Mouse (Mus musculus): ENCODE measurements around the gene Dlg5. TPM values are rescaled to one million over a fixed set of nuclear protein-coding genes. Genes with fewer than 3 reads are reported as not detected.
A peak's percentile ranks its signal among the peaks of the same experiment; 100 is the strongest.

Dlg5 gene
- polyA plus RNA-seq (2015; fragmentation: Nextera tagmentation; extraction: Ambion mirVana): 5.7 and 8.8 TPM in 2 replicates

DNA sequence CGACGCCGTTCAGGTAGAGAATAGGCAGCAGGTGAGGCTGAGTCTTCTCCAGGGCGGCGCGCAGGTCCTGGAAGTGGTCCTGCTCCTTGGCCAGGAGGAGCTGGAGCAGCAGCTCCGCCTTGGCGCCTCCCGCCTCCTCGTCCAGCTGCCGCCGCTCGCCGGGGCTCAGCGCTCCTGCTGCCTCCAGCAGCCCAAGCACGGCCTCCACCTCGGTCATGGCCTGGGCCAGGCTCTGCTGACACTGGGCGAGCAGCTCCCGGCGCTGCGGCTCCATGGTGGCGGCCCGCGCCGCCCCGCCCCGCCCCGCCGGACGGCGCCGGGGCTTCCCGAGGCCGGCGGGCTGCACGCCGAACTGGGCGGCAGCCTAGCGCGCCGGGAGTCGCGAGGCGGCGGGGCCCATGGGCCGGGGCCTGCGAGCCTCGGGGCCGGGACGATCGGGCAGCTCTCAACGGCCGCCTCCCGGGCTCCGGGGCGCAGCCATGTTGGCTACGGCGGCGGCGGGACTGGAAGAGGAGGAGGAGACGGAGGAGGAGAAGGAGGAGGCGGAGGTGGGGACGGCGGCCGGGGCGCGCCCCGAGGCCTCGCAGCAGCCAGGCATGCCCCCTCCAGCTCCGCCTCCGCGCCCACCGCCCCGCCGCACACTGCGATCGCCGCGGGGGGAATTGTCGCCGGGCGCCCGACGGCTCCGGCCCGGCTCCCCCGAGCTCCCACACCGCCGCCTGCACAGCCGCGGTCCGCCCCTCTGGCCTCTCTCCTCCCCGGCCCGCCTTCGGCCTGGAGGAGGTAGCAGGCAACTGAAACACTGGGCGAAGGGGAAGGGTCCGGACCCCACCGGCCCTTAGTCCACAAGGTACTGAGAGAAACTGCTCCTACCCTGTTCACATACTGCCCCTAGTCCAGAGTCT is at the start of gene Dlg5:
Dlg5 (minus strand) TSS at position 744 of the 905 bp plus-strand sequence.
- Histone ChIP-seq H3K4me2 (peak within 1 kb of the TSS; percentile 89), H3K4me3 (peak within 1 kb of the TSS; percentile 83), H3K27me3 (no peaks in the 10 kb centered on the region), H3K36me3 (no peaks in the 10 kb centered on the region), H3K9ac (peak within 1 kb of the TSS; percentile 91), H3K9me3 (replicated peaks) (no peaks in the 10 kb centered on the region), H3K4me1 (replicated peaks) (peaks cover 13% of the 10 kb centered on the region), H3K27ac (peak within 1 kb of the TSS; percentile 93)
- ATAC-seq (replicated peaks; ENCODE audit: insufficient number of reproducible peaks, insufficient read depth, low FRiP score, low read depth): peak; percentile 82
- under 1% methylated on average over 86 of the region's 98 CpGs for WGBS

DNA sequence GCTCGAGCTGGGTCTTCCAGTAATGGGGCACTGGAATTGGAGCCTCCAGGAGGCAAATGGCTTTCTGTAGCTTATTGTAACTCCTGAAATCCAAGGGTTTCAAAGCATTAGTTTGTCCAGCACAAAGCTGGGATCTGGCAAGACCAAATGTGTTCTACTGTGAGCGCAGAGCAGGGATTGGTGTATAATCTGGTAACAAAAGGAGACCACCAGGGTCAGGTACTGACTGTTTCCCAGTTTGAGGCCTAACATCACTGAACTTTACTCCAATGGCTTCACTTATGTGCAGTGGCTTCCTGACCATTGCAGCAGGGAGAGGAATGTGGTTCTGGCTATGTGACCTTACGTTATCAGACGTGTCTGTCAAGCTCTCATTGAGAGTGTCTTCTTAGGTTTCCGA is 47.9 kb upstream of the Dlg5 start:
- no peak overlapping the region for H3K4me3 ChIP-seq
- no peaks in the 10 kb centered on the region for H3K4me1 ChIP-seq (replicated peaks)
- no peak for ATAC-seq (replicated peaks; ENCODE audit: insufficient number of reproducible peaks, insufficient read depth, low FRiP score, low read depth)
- no peak overlapping the region for H3K4me2 ChIP-seq
- no peaks in the 10 kb centered on the region for H3K9me3 ChIP-seq (replicated peaks)
- no peaks in the 10 kb centered on the region for H3K27me3 ChIP-seq
- no peak overlapping the region for H3K9ac ChIP-seq
- H3K27ac ChIP-seq: no peak overlapping the region
- no peaks in the 10 kb centered on the region for H3K36me3 ChIP-seq
- 60% methylated on average over 5 of the region's 5 CpGs for WGBS

DNA sequence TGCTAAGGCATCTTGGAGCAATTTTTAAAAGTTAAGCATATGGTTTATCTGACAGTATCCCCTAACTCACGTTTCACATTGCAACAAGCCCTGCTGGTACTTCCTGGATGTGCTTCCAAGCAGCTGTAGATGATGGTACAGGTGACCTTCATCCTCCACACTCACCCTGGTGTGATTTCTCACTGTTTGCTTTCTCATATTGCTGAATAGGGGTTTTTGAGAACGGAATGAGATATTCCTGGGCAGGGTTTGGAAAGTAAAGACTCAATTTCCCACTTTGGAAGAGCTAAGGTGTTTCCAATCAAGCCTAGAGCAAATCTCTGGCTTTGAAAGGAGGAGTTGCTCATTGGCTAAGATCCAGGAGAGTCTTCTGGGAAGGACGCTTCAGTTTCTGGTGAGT is 47.2 kb upstream of the Dlg5 start, which contains the start of gene E330034G19Rik:
E330034G19Rik (plus strand) TSS at position 301 of the 400 bp plus-strand sequence.
- Histone ChIP-seq H3K9ac (no peak within 1 kb of the TSS), H3K36me3 (no peaks in the 10 kb centered on the region), H3K4me1 (replicated peaks) (no peaks in the 10 kb centered on the region), H3K27ac (no peak within 1 kb of the TSS), H3K9me3 (replicated peaks) (no peaks in the 10 kb centered on the region), H3K27me3 (no peaks in the 10 kb centered on the region), H3K4me2 (no peak within 1 kb of the TSS), H3K4me3 (no peak within 1 kb of the TSS)
- ATAC-seq (replicated peaks; ENCODE audit: insufficient number of reproducible peaks, insufficient read depth, low FRiP score, low read depth): no peak
- WGBS: 45% methylated on average over 3 of the region's 3 CpGs

DNA sequence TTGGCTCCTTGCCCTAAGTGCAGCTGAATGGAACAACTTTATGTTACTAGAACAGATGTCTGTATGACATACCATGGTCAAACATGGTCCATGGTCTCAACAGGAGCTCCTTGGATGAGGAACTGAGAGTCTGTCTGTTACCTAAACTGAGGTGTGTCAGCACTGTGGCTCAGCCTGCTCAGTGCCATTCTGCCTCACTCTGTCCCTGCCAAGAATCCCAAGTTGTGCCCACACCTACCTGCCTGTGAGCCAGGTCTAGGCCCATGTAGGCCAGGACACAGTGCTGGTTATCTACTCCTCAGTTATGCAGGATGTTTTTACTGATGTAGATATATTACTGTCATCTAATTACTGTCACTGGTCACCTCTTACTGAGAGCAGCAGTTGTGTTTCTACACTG is 45.0 kb upstream of the Dlg5 start:
- Histone ChIP-seq H3K4me1 (replicated peaks) (0 out of 2 replicates have a peak, but pooled peaks cover 2% of the 10 kb centered on the region), H3K9ac (no peak overlapping the region), H3K4me3 (no peak overlapping the region), H3K27ac (no peak overlapping the region), H3K4me2 (no peak overlapping the region), H3K27me3 (no peaks in the 10 kb centered on the region), H3K36me3 (no peaks in the 10 kb centered on the region), H3K9me3 (replicated peaks) (no peaks in the 10 kb centered on the region)
- ATAC-seq (replicated peaks; ENCODE audit: insufficient number of reproducible peaks, insufficient read depth, low FRiP score, low read depth): no peak

DNA sequence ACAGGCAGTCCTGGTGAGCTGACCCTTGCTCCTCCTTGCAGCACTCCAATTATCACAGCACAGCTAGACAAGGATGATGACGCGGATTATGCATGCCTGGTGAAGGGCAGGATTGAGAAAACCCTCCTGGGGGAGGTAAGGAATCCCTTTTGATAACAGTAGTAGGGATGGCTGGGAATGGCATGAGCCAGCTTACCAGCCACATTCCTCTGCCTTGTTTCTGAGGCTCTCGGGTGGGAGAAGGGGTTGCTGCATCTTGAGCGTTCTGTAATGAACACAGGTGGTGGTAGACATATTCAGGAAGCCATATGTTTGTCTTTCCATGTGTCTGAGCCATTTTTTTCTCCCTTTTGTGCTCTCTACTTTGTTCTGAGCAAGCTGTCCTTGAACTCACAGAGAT is 40.4 kb upstream of the Dlg5 start:
- no peak overlapping the region for H3K27ac ChIP-seq
- H3K36me3 ChIP-seq: no peaks in the 10 kb centered on the region
- H3K4me1 ChIP-seq (replicated peaks): 0 out of 2 replicates have a peak, but pooled peaks cover 2% of the 10 kb centered on the region
- no peak overlapping the region for H3K9ac ChIP-seq
- ATAC-seq (replicated peaks; ENCODE audit: insufficient number of reproducible peaks, insufficient read depth, low FRiP score, low read depth): no peak
- H3K4me3 ChIP-seq: no peak overlapping the region
- WGBS: 28% methylated on average over 4 of the region's 4 CpGs
- no peak overlapping the region for H3K4me2 ChIP-seq
- no peaks in the 10 kb centered on the region for H3K27me3 ChIP-seq
- H3K9me3 ChIP-seq (replicated peaks): no peaks in the 10 kb centered on the region

DNA sequence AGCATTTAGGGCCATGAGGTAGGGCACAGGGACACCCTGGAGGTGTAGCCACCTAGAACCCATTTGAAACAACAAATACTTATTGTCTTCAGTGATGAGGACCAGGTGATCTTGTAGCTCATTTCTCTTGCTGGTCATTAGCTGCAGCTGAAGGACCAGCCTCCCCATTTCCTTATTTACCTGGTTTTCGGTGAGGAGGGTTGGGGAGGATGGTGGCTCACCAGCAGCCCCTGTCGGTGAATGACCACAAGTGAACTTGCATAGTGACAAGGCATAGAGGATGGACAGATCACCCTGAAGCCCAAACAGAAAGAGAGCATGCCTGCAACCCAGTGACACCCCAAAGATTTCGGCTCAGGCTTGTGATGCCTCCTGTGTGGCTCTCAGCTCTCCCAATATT is 36.6 kb upstream of the Dlg5 start:
- 71% methylated on average over 3 of the region's 3 CpGs for WGBS
- Histone ChIP-seq H3K4me2 (no peak overlapping the region), H3K4me3 (no peak overlapping the region), H3K36me3 (no peaks in the 10 kb centered on the region), H3K9ac (no peak overlapping the region), H3K27me3 (no peaks in the 10 kb centered on the region), H3K27ac (no peak overlapping the region), H3K4me1 (replicated peaks) (0 out of 2 replicates have a peak, but pooled peaks cover 2% of the 10 kb centered on the region), H3K9me3 (replicated peaks) (no peaks in the 10 kb centered on the region)
- no peak for ATAC-seq (replicated peaks; ENCODE audit: insufficient number of reproducible peaks, insufficient read depth, low FRiP score, low read depth)

DNA sequence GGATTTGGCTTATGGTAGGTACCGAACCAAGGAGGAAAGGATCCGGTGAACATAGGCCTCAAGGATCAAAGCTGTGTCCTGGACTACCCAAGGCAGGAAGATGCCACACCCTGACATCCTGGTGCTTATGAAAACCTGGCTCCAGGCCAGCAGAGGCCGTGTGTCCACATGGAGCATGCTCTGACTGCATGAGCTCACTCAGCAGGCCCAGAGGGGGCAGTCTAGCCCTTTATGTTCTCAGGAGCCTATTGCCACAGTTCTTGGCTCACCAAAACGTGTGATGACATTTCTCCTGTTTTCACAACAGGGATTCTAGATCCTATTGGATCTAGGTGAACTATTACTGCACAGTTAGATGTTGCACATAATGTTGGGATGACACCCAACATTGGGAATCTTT is 35.6 kb upstream of the Dlg5 start:
- Histone ChIP-seq H3K27ac (no peak overlapping the region), H3K4me1 (replicated peaks) (0 out of 2 replicates have a peak, but pooled peaks cover 2% of the 10 kb centered on the region), H3K4me2 (no peak overlapping the region), H3K9me3 (replicated peaks) (no peaks in the 10 kb centered on the region), H3K27me3 (no peaks in the 10 kb centered on the region), H3K36me3 (no peaks in the 10 kb centered on the region), H3K4me3 (no peak overlapping the region), H3K9ac (no peak overlapping the region)
- no peak for ATAC-seq (replicated peaks; ENCODE audit: insufficient number of reproducible peaks, insufficient read depth, low FRiP score, low read depth)
- 57% methylated on average over 4 of the region's 4 CpGs for WGBS

DNA sequence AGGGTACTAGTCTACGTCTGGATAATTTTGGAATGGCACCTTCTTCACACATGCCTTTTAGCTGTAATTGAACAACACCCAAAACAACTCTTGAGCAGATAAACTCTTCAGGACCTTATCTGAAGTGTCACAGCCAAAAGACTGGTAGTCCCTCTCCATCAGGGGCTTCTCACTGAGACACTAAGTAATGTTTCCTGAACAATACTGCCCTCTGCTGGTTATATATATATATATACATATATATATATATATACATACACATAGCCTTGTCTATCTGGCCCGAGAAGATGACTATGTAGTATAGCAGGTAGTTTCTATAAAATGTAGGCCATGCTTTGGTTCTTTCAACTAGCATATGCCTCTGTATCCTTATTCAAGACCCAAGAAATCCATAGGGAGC is 29.8 kb upstream of the Dlg5 start:
- H3K27me3 ChIP-seq: no peaks in the 10 kb centered on the region
- H3K4me3 ChIP-seq: no peak overlapping the region
- H3K27ac ChIP-seq: no peak overlapping the region
- no peak overlapping the region for H3K9ac ChIP-seq
- H3K4me2 ChIP-seq: no peak overlapping the region
- ATAC-seq (replicated peaks; ENCODE audit: insufficient number of reproducible peaks, insufficient read depth, low FRiP score, low read depth): no peak
- 26% methylated on average over 2 of the region's 2 CpGs for WGBS
- no peaks in the 10 kb centered on the region for H3K4me1 ChIP-seq (replicated peaks)
- H3K36me3 ChIP-seq: no peaks in the 10 kb centered on the region
- no peaks in the 10 kb centered on the region for H3K9me3 ChIP-seq (replicated peaks)

DNA sequence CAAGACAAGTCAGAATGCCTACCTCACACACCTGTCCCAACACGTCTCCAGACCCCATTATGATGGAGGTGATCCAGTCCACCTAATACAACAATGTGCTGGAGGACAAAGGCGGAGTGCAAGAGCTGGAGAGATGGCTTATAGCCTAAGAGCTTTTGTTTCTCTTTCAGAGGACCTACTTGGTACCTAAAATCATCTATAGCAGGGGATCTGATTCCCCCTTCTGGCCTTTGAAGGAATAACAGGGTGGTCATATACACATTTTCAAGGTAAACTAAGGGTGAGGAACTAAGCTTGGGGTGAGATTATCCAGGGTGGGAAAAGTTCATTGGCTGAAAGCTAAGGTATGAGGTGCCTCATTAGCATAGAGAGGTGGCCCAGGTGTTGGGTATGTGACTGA is 27.9 kb upstream of the Dlg5 start:
- no peak for ATAC-seq (replicated peaks; ENCODE audit: insufficient number of reproducible peaks, insufficient read depth, low FRiP score, low read depth)
- no peak overlapping the region for H3K4me2 ChIP-seq
- H3K4me3 ChIP-seq: no peak overlapping the region
- 56% methylated on average over 2 of the region's 2 CpGs for WGBS
- H3K9me3 ChIP-seq (replicated peaks): no peaks in the 10 kb centered on the region
- no peaks in the 10 kb centered on the region for H3K36me3 ChIP-seq
- H3K27me3 ChIP-seq: no peaks in the 10 kb centered on the region
- no peaks in the 10 kb centered on the region for H3K4me1 ChIP-seq (replicated peaks)
- no peak overlapping the region for H3K9ac ChIP-seq
- no peak overlapping the region for H3K27ac ChIP-seq

DNA sequence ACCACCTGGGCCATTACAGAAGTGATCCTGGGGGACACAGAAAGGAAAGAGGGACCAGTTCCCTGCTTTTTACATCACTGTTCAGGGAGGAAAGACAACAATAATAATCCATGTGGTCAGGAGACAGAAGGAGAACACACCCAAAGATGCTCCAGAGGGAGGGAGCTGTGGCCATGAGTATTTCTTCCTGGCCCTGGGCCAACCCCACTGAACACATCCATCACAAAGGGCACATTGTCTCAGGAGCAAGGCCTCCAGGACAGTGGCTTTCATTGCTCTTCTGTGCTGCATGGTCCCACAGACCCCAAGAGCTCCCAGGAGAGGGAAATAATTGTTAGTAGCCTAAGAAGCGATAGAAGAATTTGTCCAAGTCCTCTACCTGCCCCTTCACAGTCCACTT is 23.9 kb upstream of the Dlg5 start:
- no peak overlapping the region for H3K9ac ChIP-seq
- H3K4me1 ChIP-seq (replicated peaks): no peaks in the 10 kb centered on the region
- H3K36me3 ChIP-seq: no peaks in the 10 kb centered on the region
- no peak overlapping the region for H3K4me2 ChIP-seq
- ATAC-seq (replicated peaks; ENCODE audit: insufficient number of reproducible peaks, insufficient read depth, low FRiP score, low read depth): no peak
- no peaks in the 10 kb centered on the region for H3K9me3 ChIP-seq (replicated peaks)
- no peak overlapping the region for H3K27ac ChIP-seq
- H3K27me3 ChIP-seq: no peaks in the 10 kb centered on the region
- no peak overlapping the region for H3K4me3 ChIP-seq
- 77% methylated on average over 1 of the region's 1 CpGs for WGBS

DNA sequence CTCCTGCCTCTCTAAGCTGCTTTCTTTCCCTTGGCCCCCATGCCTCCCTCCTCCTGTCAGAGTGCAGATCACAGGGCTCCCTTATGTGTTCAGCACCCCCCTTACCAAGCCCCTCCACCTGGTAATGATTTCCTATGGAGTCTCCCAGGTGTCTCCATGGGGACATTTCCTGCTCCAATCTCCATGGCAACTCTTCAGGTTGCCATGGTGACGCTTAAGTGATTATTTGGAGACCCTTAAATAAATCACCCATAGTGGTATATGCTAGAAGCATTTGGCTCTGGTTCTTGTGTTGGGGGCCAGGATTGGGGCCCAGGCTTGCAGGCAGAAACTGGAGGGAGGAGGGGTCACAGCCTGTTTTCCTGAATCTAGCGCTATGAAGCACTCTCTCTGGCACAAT is 17.2 kb upstream of the Dlg5 start:
- 64% methylated on average over 2 of the region's 2 CpGs for WGBS
- H3K36me3 ChIP-seq: no peaks in the 10 kb centered on the region
- no peaks in the 10 kb centered on the region for H3K4me1 ChIP-seq (replicated peaks)
- H3K4me3 ChIP-seq: no peak overlapping the region
- no peak overlapping the region for H3K9ac ChIP-seq
- H3K4me2 ChIP-seq: no peak overlapping the region
- no peaks in the 10 kb centered on the region for H3K27me3 ChIP-seq
- ATAC-seq (replicated peaks; ENCODE audit: insufficient number of reproducible peaks, insufficient read depth, low FRiP score, low read depth): no peak
- no peak overlapping the region for H3K27ac ChIP-seq
- H3K9me3 ChIP-seq (replicated peaks): no peaks in the 10 kb centered on the region

DNA sequence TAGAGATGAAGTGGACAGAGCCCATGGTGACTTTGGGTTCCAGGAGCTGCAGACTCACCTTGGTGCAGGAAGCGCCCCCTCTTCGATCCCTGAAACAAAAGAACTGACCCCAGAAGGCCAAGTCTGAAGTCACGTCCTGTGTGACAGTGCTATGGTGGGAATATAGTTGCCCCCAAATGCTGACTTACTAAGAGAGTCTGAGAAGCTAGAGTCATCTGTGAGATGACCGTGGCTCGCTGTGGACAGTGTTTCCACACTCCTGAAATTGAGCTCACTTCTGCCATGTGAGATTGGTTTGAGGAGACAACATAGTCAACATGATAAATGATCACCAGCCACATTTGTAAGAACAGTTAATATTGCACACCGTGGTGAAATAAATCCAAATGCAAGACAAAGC is 16.7 kb upstream of the Dlg5 start:
- no peaks in the 10 kb centered on the region for H3K27me3 ChIP-seq
- H3K4me1 ChIP-seq (replicated peaks): no peaks in the 10 kb centered on the region
- H3K9ac ChIP-seq: no peak overlapping the region
- no peaks in the 10 kb centered on the region for H3K36me3 ChIP-seq
- ATAC-seq (replicated peaks; ENCODE audit: insufficient number of reproducible peaks, insufficient read depth, low FRiP score, low read depth): no peak
- H3K27ac ChIP-seq: no peak overlapping the region
- no peak overlapping the region for H3K4me3 ChIP-seq
- WGBS: 85% methylated on average over 6 of the region's 6 CpGs
- no peaks in the 10 kb centered on the region for H3K9me3 ChIP-seq (replicated peaks)
- H3K4me2 ChIP-seq: no peak overlapping the region
